Mouse (Mus musculus) MEL (cell line): ENCODE measurements around the gene Nudt13. TPM values are rescaled to one million over a fixed set of nuclear protein-coding genes. Genes with fewer than 3 reads are reported as not detected.

ENCODE experiments used
- DNase-seq: peaks from one replicate; pipeline ENCODE4 v3.0.0; 2011; ENCODE audit warnings: low read depth, low spot score
- H3K27ac ChIP-seq: 2 replicates; pipeline ENCODE4 v1.5.1; 2012; ENCODE audit warnings: low read depth, mild to moderate bottlenecking, control low read depth, low read length, moderate library complexity; ENCODE audit not compliant: control insufficient read depth
- H3K27me3 ChIP-seq, 2 experiments: fragments of 150-350 bp in 1 of 2; sonication (generic) in 1 of 2; 2 replicates each; pipeline ENCODE4 v1.6.1; 2012; ENCODE audit warnings: low read length in 2 of 2, mild to moderate bottlenecking in 2 of 2, improper control_type of control experiment in 1 of 2, moderate library complexity in 1 of 2; ENCODE audit not compliant: insufficient read depth in 2 of 2, control insufficient read depth in 1 of 2
- H3K36me3 ChIP-seq, 2 experiments: 2 replicates each; pipeline ENCODE4 v1.6.1; 2012 to 2014; ENCODE audit warnings: low read length in 2 of 2, improper control_type of control experiment in 1 of 2, inconsistent platforms in 1 of 2, mild to moderate bottlenecking in 1 of 2; ENCODE audit not compliant: insufficient read depth in 2 of 2, control insufficient read depth in 1 of 2
- H3K4me1 ChIP-seq, 2 experiments: fragments of 150-350 bp in 1 of 2; sonication (generic) in 1 of 2; 2 replicates each; pipeline ENCODE4 v1.6.1; 2012; ENCODE audit warnings: low read length in 2 of 2, improper control_type of control experiment in 1 of 2, mild to moderate bottlenecking in 1 of 2; ENCODE audit not compliant: insufficient read depth in 2 of 2, control insufficient read depth in 1 of 2
- H3K4me3 ChIP-seq, 2 experiments: fragments of 150-350 bp in 1 of 2; sonication (generic) in 1 of 2; 2 replicates each; pipeline ENCODE4 v1.5.1; 2012; ENCODE audit warnings: low read depth in 2 of 2, low read length in 2 of 2, mild to moderate bottlenecking in 2 of 2, moderate library complexity in 2 of 2, control low read depth in 1 of 2, improper control_type of control experiment in 1 of 2; ENCODE audit not compliant: control insufficient read depth in 1 of 2, insufficient read depth in 1 of 2
- H3K79me2 ChIP-seq: 2 replicates; pipeline ENCODE4 v1.6.1; 2012; ENCODE audit warnings: mild to moderate bottlenecking, low read length, moderate library complexity; ENCODE audit not compliant: control insufficient read depth, poor library complexity, insufficient read depth
- H3K9ac ChIP-seq: 2 replicates; pipeline ENCODE4 v1.6.1; 2012; ENCODE audit warnings: low read depth, mild to moderate bottlenecking, control low read depth, low read length, moderate library complexity; ENCODE audit not compliant: control insufficient read depth, poor library complexity, severe bottlenecking
- H3K9me3 ChIP-seq: fragments of 150-350 bp; sonication (generic); replicated peaks from 2 replicates; pipeline ENCODE4 v1.6.1; 2012; ENCODE audit warnings: mild to moderate bottlenecking, low read length, improper control_type of control experiment, moderate library complexity; ENCODE audit not compliant: insufficient read depth
- CHD2 ChIP-seq: IDR thresholded peaks from 2 replicates; pipeline ENCODE4 v1.6.1; 2011; ENCODE audit warnings: low read length, improper control_type of control experiment
- CTCF ChIP-seq, 3 experiments: IDR thresholded peaks in 2 of 3; conservative IDR thresholded peaks in 1 of 3; 2 replicates each; pipeline ENCODE4 v1.5.1; 2011 to 2012; ENCODE audit warnings: low read length in 3 of 3, low read depth in 2 of 3, mild to moderate bottlenecking in 2 of 3, improper control_type of control experiment in 1 of 3, inconsistent platforms in 1 of 3, mixed read lengths in 1 of 3, moderate library complexity in 1 of 3; ENCODE audit not compliant: control insufficient read depth in 1 of 3, insufficient read depth in 1 of 3, poor library complexity in 1 of 3, severe bottlenecking in 1 of 3
- E2F4 ChIP-seq: IDR thresholded peaks from 2 replicates; pipeline ENCODE4 v1.6.1; 2011; ENCODE audit warnings: low read depth, low read length, improper control_type of control experiment, borderline replicate concordance
- ELF1 ChIP-seq: IDR thresholded peaks from 2 replicates; pipeline ENCODE4 v1.6.1; 2014; ENCODE audit warnings: low read depth, mild to moderate bottlenecking, inconsistent platforms, low read length, improper control_type of control experiment, moderate library complexity
- EP300 ChIP-seq, 2 experiments: IDR thresholded peaks; 2 replicates each; pipeline ENCODE4 v1.6.1; 2011; ENCODE audit warnings: improper control_type of control experiment in 2 of 2, low read length in 2 of 2, low read depth in 1 of 2, mild to moderate bottlenecking in 1 of 2
- ETS1 ChIP-seq: IDR thresholded peaks from 2 replicates; pipeline ENCODE4 v1.6.1; 2012; ENCODE audit warnings: low read depth, mild to moderate bottlenecking, inconsistent platforms, low read length, improper control_type of control experiment, moderate library complexity
- GATA1 ChIP-seq: IDR thresholded peaks from 2 replicates; pipeline ENCODE4 v1.6.1; 2011; ENCODE audit warnings: low read depth, low read length, improper control_type of control experiment
- MAZ ChIP-seq: IDR thresholded peaks from 2 replicates; pipeline ENCODE4 v1.6.1; 2012; ENCODE audit warnings: low read depth, mild to moderate bottlenecking, inconsistent platforms, low read length, improper control_type of control experiment
- MXI1 ChIP-seq: IDR thresholded peaks from 2 replicates; pipeline ENCODE4 v1.6.1; 2011; ENCODE audit warnings: mild to moderate bottlenecking, low read depth, low read length, improper control_type of control experiment
- MYB ChIP-seq: IDR thresholded peaks from 2 replicates; pipeline ENCODE4 v1.6.1; 2011; ENCODE audit warnings: mild to moderate bottlenecking, low read depth, low read length, improper control_type of control experiment
- MYC ChIP-seq: IDR thresholded peaks from 2 replicates; pipeline ENCODE4 v1.6.1; 2011; ENCODE audit warnings: low read depth, mild to moderate bottlenecking, low read length, improper control_type of control experiment, moderate library complexity
- NELFE ChIP-seq: IDR thresholded peaks from 2 replicates; pipeline ENCODE4 v1.6.1; 2011; ENCODE audit warnings: low read depth, low read length, improper control_type of control experiment
- NRF1 ChIP-seq: IDR thresholded peaks from 2 replicates; pipeline ENCODE4 v1.6.1; 2014; ENCODE audit warnings: low read depth, mild to moderate bottlenecking, inconsistent platforms, low read length, improper control_type of control experiment, moderate library complexity; ENCODE audit not compliant: poor library complexity, insufficient read depth, severe bottlenecking
- POLR2A ChIP-seq, 2 experiments: IDR thresholded peaks; 2 replicates each; pipeline ENCODE4 v1.6.1; 2011 to 2012; ENCODE audit warnings: low read length in 2 of 2, mild to moderate bottlenecking in 2 of 2, control low read depth in 1 of 2, improper control_type of control experiment in 1 of 2, low read depth in 1 of 2, moderate library complexity in 1 of 2; ENCODE audit not compliant: control insufficient read depth in 1 of 2, insufficient read depth in 1 of 2, poor library complexity in 1 of 2
- SIN3A ChIP-seq: IDR thresholded peaks from 2 replicates; pipeline ENCODE4 v1.6.1; 2012; ENCODE audit warnings: low read length, improper control_type of control experiment, inconsistent platforms
- SMC3 ChIP-seq: IDR thresholded peaks from 2 replicates; pipeline ENCODE4 v1.6.1; 2011; ENCODE audit warnings: low read depth, low read length, improper control_type of control experiment
- TAL1 ChIP-seq: IDR thresholded peaks from 2 replicates; pipeline ENCODE4 v1.6.1; 2012; ENCODE audit warnings: mild to moderate bottlenecking, inconsistent platforms, low read length, moderate library complexity, mixed read lengths
- TCF12 ChIP-seq: IDR thresholded peaks from 2 replicates; pipeline ENCODE4 v1.6.1; 2014; ENCODE audit warnings: low read depth, mild to moderate bottlenecking, inconsistent platforms, low read length, improper control_type of control experiment, moderate library complexity
- USF1 ChIP-seq: IDR thresholded peaks from 2 replicates; pipeline ENCODE4 v1.6.1; 2014; ENCODE audit warnings: low read depth, mild to moderate bottlenecking, inconsistent platforms, low read length, improper control_type of control experiment, moderate library complexity
- USF2 ChIP-seq, 2 experiments: IDR thresholded peaks; 2 replicates each; pipeline ENCODE4 v1.6.1; 2011 to 2012; ENCODE audit warnings: improper control_type of control experiment in 2 of 2, low read length in 2 of 2, borderline replicate concordance in 1 of 2, inconsistent platforms in 1 of 2, low read depth in 1 of 2, mild to moderate bottlenecking in 1 of 2; ENCODE audit not compliant: insufficient read depth in 1 of 2
- ZC3H11A ChIP-seq: IDR thresholded peaks from 2 replicates; pipeline ENCODE4 v1.6.1; 2012; ENCODE audit warnings: low read depth, mild to moderate bottlenecking, inconsistent platforms, low read length, improper control_type of control experiment
- ZKSCAN1 ChIP-seq: IDR thresholded peaks from 2 replicates; pipeline ENCODE4 v1.6.1; 2012; ENCODE audit warnings: low read depth, mild to moderate bottlenecking, inconsistent platforms, low read length, improper control_type of control experiment, moderate library complexity
- ZMIZ1 ChIP-seq: IDR thresholded peaks from 2 replicates; pipeline ENCODE4 v1.6.1; 2012; ENCODE audit warnings: low read depth, mild to moderate bottlenecking, inconsistent platforms, low read length, improper control_type of control experiment, moderate library complexity
- ZNF384 ChIP-seq: IDR thresholded peaks from 2 replicates; pipeline ENCODE4 v1.6.1; 2012; ENCODE audit warnings: low read depth, mild to moderate bottlenecking, inconsistent platforms, low read length, improper control_type of control experiment
- polyA plus RNA-seq, 2 experiments: library from polyadenylated mRNA; stranded (reverse) in 1 of 2; unstranded in 1 of 2; fragments of >175 nt in 1 of 2; fragments of >200 nt in 1 of 2; gene quantifications; 2 replicates each; pipeline versions ENCODE4 v1.2.1 to v1.2.4; 2012; ENCODE audit warnings: low replicate concordance in 2 of 2, low read depth in 1 of 2; ENCODE audit not compliant: insufficient read length in 2 of 2, insufficient read depth in 1 of 2, missing spikeins in 1 of 2
- total RNA-seq: library from RNA; depleted of rRNA; stranded (reverse); fragments of 300-350 nt; gene quantifications from 2 replicates; pipeline ENCODE4 v1.2.3, GENCODE M21; 2012

The Nudt13 gene
- total and polyA plus RNA-seq, 3 experiments, result 9.9 to 12.3 TPM; not detected in 1

- Histone ChIP-seq H3K27ac (no peak overlapping the region), H3K27me3 (no peaks in the 10 kb centered on the region), H3K36me3 (peaks cover 0 to 25% of the 10 kb centered on the region in 2 experiments; a peak in 2 of 4 replicates), H3K4me1 (no peaks in the 10 kb centered on the region), H3K9me3 (no peaks in the 10 kb centered on the region; the same call in 1 of the 2 replicates), H3K4me3 (no peak overlapping the region), H3K79me2 (no peaks in the 10 kb centered on the region), H3K9ac (no peak overlapping the region)
- TF ChIP-seq CTCF (IDR thresholded peaks at IDR 0.05 in 2 of 3, conservative IDR thresholded peaks at IDR 0.05 in 1 of 3; ENCODE audit: control insufficient read depth in 1 of 3, insufficient read depth in 1 of 3, low read depth in 2 of 3, low read length in 3 of 3, poor library complexity in 1 of 3, severe bottlenecking in 1 of 3) (peak in 2 of 3 experiments; percentile 37 to 39; a peak in 4 of 6 replicates), ZMIZ1 (no peak)
- no peak for DNase-seq
Observed at GRCm38 (mm10) chr14:20339415-20339814, 44.9 kb downstream of the Nudt13 start.

- Histone ChIP-seq H3K27me3 (no peaks in the 10 kb centered on the region), H3K27ac (no peak overlapping the region), H3K36me3 (peaks cover 0 to 23% of the 10 kb centered on the region in 2 experiments; a peak in 2 of 4 replicates), H3K79me2 (peaks cover 2% of the 10 kb centered on the region; the same call in 1 of the 2 replicates), H3K4me3 (no peak overlapping the region), H3K9me3 (no peaks in the 10 kb centered on the region; the same call in 1 of the 2 replicates), H3K9ac (no peak overlapping the region), H3K4me1 (no peaks in the 10 kb centered on the region)
- DNase-seq, result peak; percentile 74
- TF ChIP-seq ETS1 (no peak), ELF1 (no peak), POLR2A (IDR thresholded peaks at IDR 0.05; ENCODE audit: control insufficient read depth in 1 of 2, insufficient read depth in 1 of 2, low read depth in 1 of 2, low read length in 2 of 2, poor library complexity in 1 of 2) (no peak), TCF12 (no peak), EP300 (IDR thresholded peaks at IDR 0.05; ENCODE audit: low read depth in 1 of 2, low read length in 2 of 2) (no peak), CTCF (IDR thresholded peaks at IDR 0.05 in 2 of 3, conservative IDR thresholded peaks at IDR 0.05 in 1 of 3; ENCODE audit: control insufficient read depth in 1 of 3, insufficient read depth in 1 of 3, low read depth in 2 of 3, low read length in 3 of 3, poor library complexity in 1 of 3, severe bottlenecking in 1 of 3) (peak; percentile 23 to 77 (median 65); a peak in 5 of 6 replicates), USF1 (no peak), MXI1 (no peak), MYC (no peak), SIN3A (no peak), SMC3 (peak; percentile 32)
Observed at GRCm38 (mm10) chr14:20340149-20340548, 45.7 kb downstream of the Nudt13 start.

GRCm38 (mm10) chr14:20340866-20341265, 46.4 kb downstream of the Nudt13 start:
- TF ChIP-seq ZKSCAN1 (no peak), GATA1 (no peak), ZC3H11A (no peak), POLR2A (IDR thresholded peaks at IDR 0.05; ENCODE audit: control insufficient read depth in 1 of 2, insufficient read depth in 1 of 2, low read depth in 1 of 2, low read length in 2 of 2, poor library complexity in 1 of 2) (no peak), E2F4 (no peak), NELFE (no peak), USF2 (IDR thresholded peaks at IDR 0.05; ENCODE audit: borderline replicate concordance in 1 of 2, insufficient read depth in 1 of 2, low read depth in 1 of 2, low read length in 2 of 2) (no peak), ETS1 (no peak), CHD2 (no peak), MAZ (no peak), ELF1 (no peak), NRF1 (no peak), TAL1 (no peak), MYB (no peak), ZNF384 (no peak), USF1 (no peak), SIN3A (no peak)
- H3K27me3 ChIP-seq, result no peaks in the 10 kb centered on the region
- no peak overlapping the region for H3K9ac ChIP-seq
- no peak overlapping the region for H3K27ac ChIP-seq
- DNase-seq, result peak; percentile 42
- 0 out of 4 replicates have a peak overlapping the region, but pooled peaks of 1 of the 2 experiments have one; percentile 18 for H3K4me3 ChIP-seq
- H3K4me1 ChIP-seq, result no peaks in the 10 kb centered on the region; a peak in 2 of 4 replicates
- H3K79me2 ChIP-seq, result peaks cover 6% of the 10 kb centered on the region
- H3K9me3 ChIP-seq, result no peaks in the 10 kb centered on the region; the same call in 1 of the 2 replicates
- peaks cover under 1 to 21% of the 10 kb centered on the region in 2 experiments; a peak in 2 of 4 replicates for H3K36me3 ChIP-seq
